Mouse (Mus musculus): ENCODE results near the gene Olfr469. TPM values are rescaled to one million over a fixed set of nuclear protein-coding genes. Genes with fewer than 3 reads are reported as not detected.
"Not testable (repeated sequence)": the region's sequence is repeated elsewhere in the genome, so short reads cannot be mapped to it uniquely, and the experiment has no call there.

Gene Olfr469
- not detected in 2 replicates for total RNA-seq (2014; rRNA removed)
- not detected in 2 replicates for polyA plus RNA-seq (2015; fragmentation: Nextera tagmentation; extraction: Ambion mirVana)

GRCm38 (mm10) chr7:107825441-107825840, at the start of gene Olfr469:
Gene Olfr469, minus strand, starts transcription at chr7:107825541.
- not testable (repeated sequence) for H3K36me3 ChIP-seq (ENCODE audit: insufficient read depth); ATAC-seq

DNA sequence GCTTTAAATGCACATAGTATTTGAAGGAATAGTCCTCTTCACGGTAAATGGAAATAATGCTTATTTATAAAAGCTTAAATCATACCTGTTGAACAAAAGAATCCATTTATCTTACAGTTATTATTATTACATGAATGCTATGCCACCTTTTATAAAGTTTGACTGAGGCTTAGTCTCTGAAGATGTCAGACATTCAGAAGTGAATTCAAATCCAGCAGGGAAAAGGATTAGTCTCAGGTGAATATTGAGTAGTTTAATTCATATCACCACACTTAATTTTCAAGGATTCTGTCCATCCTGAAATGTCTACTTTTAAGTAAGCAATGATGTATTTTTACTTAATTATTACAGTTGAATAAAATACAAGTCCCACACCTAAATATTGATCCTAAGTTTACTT, 22.0 kb upstream of the Olfr469 start, which contains the start of gene Olfr470:
Olfr470 (minus strand) TSS at position 101 of the 400 bp plus-strand sequence.
- H3K36me3 ChIP-seq (ENCODE audit: insufficient read depth); H3K27me3 ChIP-seq (ENCODE audit: insufficient read depth, low read length); H3K27ac ChIP-seq (ENCODE audit: low read depth, low read length); H3K9me3 ChIP-seq (ENCODE audit: low read length); H3K4me3 ChIP-seq (ENCODE audit: low read depth, low read length); H3K4me2 ChIP-seq (ENCODE audit: low read depth); H3K4me1 ChIP-seq (ENCODE audit: insufficient read depth); DNase-seq; H3K9ac ChIP-seq; ATAC-seq: not testable (repeated sequence)
- 83% methylated on average over 1 of the region's 1 CpGs for WGBS

More at GRCm38 (mm10) chr7:107825441-107825840, at the start of gene Olfr469:
- not testable (repeated sequence) for DNase-seq; H3K27ac ChIP-seq (ENCODE audit: low read depth, low read length); H3K9me3 ChIP-seq (ENCODE audit: low read length); H3K27me3 ChIP-seq (ENCODE audit: insufficient read depth, low read length); H3K4me3 ChIP-seq (ENCODE audit: low read depth, low read length); H3K4me1 ChIP-seq (ENCODE audit: insufficient read depth); H3K9ac ChIP-seq; H3K4me2 ChIP-seq (ENCODE audit: low read depth)

GRCm38 (mm10) chr7:107841719-107842118, 16.4 kb upstream of the Olfr469 start:
- no peaks in the 10 kb centered on the region for H3K27me3 ChIP-seq (ENCODE audit: insufficient read depth, low read length)
- no peak overlapping the region for H3K4me3 ChIP-seq (ENCODE audit: low read depth, low read length)
- WGBS, result 84% methylated on average over 1 of the region's 1 CpGs
- ATAC-seq (no peak), DNase-seq (no peak)
- no peaks in the 10 kb centered on the region for H3K9me3 ChIP-seq (ENCODE audit: low read length)
- no peak overlapping the region for H3K4me2 ChIP-seq (ENCODE audit: low read depth)
- no peaks in the 10 kb centered on the region for H3K36me3 ChIP-seq (ENCODE audit: insufficient read depth)
- H3K9ac ChIP-seq, result no peak overlapping the region
- peak; percentile 37 for TF ChIP-seq CTCF (IDR thresholded peaks at IDR 0.05; ENCODE audit: low read depth)
- H3K27ac ChIP-seq (ENCODE audit: low read depth, low read length), result no peak overlapping the region
- H3K4me1 ChIP-seq (ENCODE audit: insufficient read depth), result no peaks in the 10 kb centered on the region

DNA sequence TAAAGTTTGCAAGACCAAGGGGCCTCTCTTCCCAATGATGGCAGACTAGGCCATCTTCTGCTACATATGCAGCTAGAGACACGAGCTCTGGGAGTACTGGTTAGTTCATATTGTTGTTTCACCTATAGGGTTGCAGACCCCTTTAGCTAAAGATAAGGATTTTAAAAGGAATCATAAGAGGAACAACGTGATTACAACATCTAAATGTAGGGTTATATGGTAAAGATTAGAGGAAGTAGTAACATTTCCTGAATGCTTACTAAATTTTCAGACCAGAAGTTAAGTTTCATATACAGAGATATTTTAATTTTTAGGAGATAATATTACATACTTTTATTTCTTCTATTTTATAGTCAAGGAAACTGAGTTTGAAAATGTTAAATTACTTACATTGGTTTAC, 1.5 kb downstream of the Olfr469 start:
- H3K4me1 ChIP-seq (ENCODE audit: insufficient read depth); H3K9me3 ChIP-seq (ENCODE audit: low read length); ATAC-seq; H3K4me3 ChIP-seq (ENCODE audit: low read depth, low read length); H3K27ac ChIP-seq (ENCODE audit: low read depth, low read length); H3K9ac ChIP-seq; H3K36me3 ChIP-seq (ENCODE audit: insufficient read depth); DNase-seq; H3K27me3 ChIP-seq (ENCODE audit: insufficient read depth, low read length); H3K4me2 ChIP-seq (ENCODE audit: low read depth): not testable (repeated sequence)
- 73% methylated on average over 2 of the region's 2 CpGs for WGBS

GRCm38 (mm10) chr7:107819442-107819841, 5.9 kb downstream of the Olfr469 start:
- DNase-seq, result no peak
- H3K36me3 ChIP-seq (ENCODE audit: insufficient read depth), result no peaks in the 10 kb centered on the region
- no peaks in the 10 kb centered on the region for H3K27me3 ChIP-seq (ENCODE audit: insufficient read depth, low read length)
- no peak overlapping the region for H3K4me2 ChIP-seq (ENCODE audit: low read depth)
- no peak overlapping the region for H3K4me3 ChIP-seq (ENCODE audit: low read depth, low read length)
- H3K9ac ChIP-seq, result no peak overlapping the region
- H3K9me3 ChIP-seq (ENCODE audit: low read length), result no peaks in the 10 kb centered on the region
- no peak overlapping the region for H3K27ac ChIP-seq (ENCODE audit: low read depth, low read length)
- peak; percentile 21; the same call in 1 of the 2 replicates for TF ChIP-seq CTCF (IDR thresholded peaks at IDR 0.05; ENCODE audit: low read depth)
- no peak for ATAC-seq
- no peaks in the 10 kb centered on the region for H3K4me1 ChIP-seq (ENCODE audit: insufficient read depth)

- no peak for ATAC-seq
- Histone ChIP-seq H3K4me2 (ENCODE audit: low read depth) (no peak within 1 kb of the TSS), H3K4me1 (ENCODE audit: insufficient read depth) (no peaks in the 10 kb centered on the region), H3K27ac (ENCODE audit: low read depth, low read length) (no peak within 1 kb of the TSS), H3K36me3 (ENCODE audit: insufficient read depth) (no peaks in the 10 kb centered on the region), H3K9ac (no peak within 1 kb of the TSS), H3K4me3 (ENCODE audit: low read depth, low read length) (no peak within 1 kb of the TSS), H3K27me3 (ENCODE audit: insufficient read depth, low read length) (no peaks in the 10 kb centered on the region), H3K9me3 (ENCODE audit: low read length) (no peaks in the 10 kb centered on the region)
- no peak for DNase-seq
- TF ChIP-seq CTCF (IDR thresholded peaks at IDR 0.05; ENCODE audit: low read depth), result no peak
Measured at GRCm38 (mm10) chr7:107811963-107812362, 13.4 kb downstream of the Olfr469 start, which contains the start of gene Olfr467. Gene Olfr467, plus strand, starts transcription at chr7:107812263.

- DNase-seq (no peak), ATAC-seq (no peak)
- Histone ChIP-seq H3K27me3 (ENCODE audit: insufficient read depth, low read length) (no peaks in the 10 kb centered on the region), H3K27ac (ENCODE audit: low read depth, low read length) (no peak overlapping the region), H3K4me3 (ENCODE audit: low read depth, low read length) (no peak overlapping the region), H3K4me1 (ENCODE audit: insufficient read depth) (no peaks in the 10 kb centered on the region), H3K9ac (no peak overlapping the region), H3K36me3 (ENCODE audit: insufficient read depth) (no peaks in the 10 kb centered on the region), H3K4me2 (ENCODE audit: low read depth) (no peak overlapping the region), H3K9me3 (ENCODE audit: low read length) (no peaks in the 10 kb centered on the region)
- 81% methylated on average over 3 of the region's 3 CpGs for WGBS
- no peak for TF ChIP-seq CTCF (IDR thresholded peaks at IDR 0.05; ENCODE audit: low read depth)
Measured at GRCm38 (mm10) chr7:107802138-107802537, 23.2 kb downstream of the Olfr469 start.

DNA sequence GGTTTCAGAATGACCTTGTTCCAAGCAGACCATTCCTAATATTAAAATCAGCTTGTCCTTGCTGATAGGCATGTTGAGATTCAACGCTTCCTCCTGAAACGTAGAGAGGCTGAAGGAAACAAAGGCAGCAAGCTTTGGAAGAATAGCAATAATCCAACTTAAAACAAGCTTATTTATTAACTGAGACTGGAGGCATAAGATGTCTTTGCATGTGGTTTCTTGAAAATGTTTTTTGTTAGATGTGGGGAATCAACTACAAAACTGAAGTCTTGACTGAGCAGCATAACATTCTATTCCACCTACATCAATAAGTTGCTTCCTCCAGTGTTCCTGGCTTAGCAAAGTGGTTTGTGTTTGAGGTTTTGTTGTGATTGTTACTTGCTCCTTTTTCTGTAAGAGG, 24.2 kb downstream of the Olfr469 start, which contains the start of gene Ovch2:
Ovch2 (minus strand) TSS at position 101 of the 400 bp plus-strand sequence.
- Histone ChIP-seq H3K4me1 (ENCODE audit: insufficient read depth) (no peaks in the 10 kb centered on the region), H3K4me2 (ENCODE audit: low read depth) (no peak within 1 kb of the TSS), H3K4me3 (ENCODE audit: low read depth, low read length) (no peak within 1 kb of the TSS), H3K9ac (no peak within 1 kb of the TSS), H3K27ac (ENCODE audit: low read depth, low read length) (no peak within 1 kb of the TSS), H3K27me3 (ENCODE audit: insufficient read depth, low read length) (no peaks in the 10 kb centered on the region), H3K9me3 (ENCODE audit: low read length) (no peaks in the 10 kb centered on the region), H3K36me3 (ENCODE audit: insufficient read depth) (no peaks in the 10 kb centered on the region)
- DNase-seq (no peak), ATAC-seq (no peak)
- no peak for TF ChIP-seq CTCF (IDR thresholded peaks at IDR 0.05; ENCODE audit: low read depth)
- 87% methylated on average over 2 of the region's 2 CpGs for WGBS
